Mouse (Mus musculus) kidney, adult 18-20 months (tissue): ENCODE data around the gene Phlpp1.

ENCODE experiments used
- DNase-seq: peaks from one replicate; pipeline ENCODE4 v3.0.0; 2021

Gene Phlpp1

DNA sequence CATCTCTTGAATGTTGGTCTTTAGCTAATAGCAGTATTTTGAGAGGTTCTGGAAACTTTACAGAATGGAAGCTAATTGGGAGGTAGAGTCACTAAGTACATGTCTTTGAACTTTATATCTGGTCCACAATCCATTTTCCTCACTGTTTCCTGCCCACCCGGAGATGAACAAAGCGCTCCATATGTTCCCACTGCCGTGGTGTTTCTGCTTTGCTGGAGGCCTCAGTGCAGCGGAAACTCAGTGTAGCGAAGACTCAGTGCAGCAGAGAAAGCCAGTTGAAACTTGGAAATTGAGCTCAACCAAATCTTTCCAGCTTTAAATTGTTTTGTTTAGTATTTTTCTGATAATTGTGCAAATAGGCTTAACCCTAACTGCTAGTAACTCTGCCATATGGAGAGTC is 26.4 kb downstream of the Phlpp1 start:
- DNase-seq, result no peak

DNA sequence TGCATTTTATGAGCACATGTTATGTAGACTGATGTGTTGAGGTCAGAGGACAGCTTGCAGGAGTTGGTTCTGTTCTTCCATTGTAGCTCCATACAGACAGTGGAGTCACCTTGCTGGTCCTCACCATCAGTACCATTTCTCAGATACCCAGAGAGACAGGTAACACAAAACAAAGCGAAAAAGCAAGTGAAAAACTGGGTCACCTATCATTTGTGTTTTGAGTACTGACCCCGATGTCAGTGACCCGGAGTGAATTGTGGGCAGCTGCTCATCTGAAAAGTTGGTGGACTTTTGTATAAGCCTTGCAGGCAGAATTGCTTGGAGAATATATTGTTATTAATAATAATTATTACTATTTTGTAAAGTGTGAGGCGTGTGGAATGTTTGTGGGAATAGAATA is 27.6 kb downstream of the Phlpp1 start:
- DNase-seq, result no peak

DNA sequence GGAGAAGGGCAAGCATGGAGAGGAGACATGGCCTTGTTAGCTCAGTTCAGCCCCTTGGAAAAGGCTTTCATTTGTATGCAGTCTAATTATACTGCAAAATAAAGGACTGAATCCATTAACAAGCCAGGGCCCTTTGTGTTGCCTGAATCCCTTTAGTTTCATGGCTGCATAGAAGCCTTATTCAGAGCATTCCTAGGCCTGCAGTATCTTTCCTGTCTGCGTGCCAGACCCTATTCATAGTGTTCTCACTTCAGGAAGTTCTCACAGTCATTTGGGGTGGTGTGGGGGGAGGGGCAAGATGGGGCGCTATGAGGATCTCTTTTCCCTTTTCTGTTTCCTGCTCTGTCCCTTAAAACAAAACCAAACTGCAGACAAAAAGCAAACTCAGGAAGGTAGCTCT is 28.1 kb downstream of the Phlpp1 start:
- DNase-seq, result peak; percentile 53

DNA sequence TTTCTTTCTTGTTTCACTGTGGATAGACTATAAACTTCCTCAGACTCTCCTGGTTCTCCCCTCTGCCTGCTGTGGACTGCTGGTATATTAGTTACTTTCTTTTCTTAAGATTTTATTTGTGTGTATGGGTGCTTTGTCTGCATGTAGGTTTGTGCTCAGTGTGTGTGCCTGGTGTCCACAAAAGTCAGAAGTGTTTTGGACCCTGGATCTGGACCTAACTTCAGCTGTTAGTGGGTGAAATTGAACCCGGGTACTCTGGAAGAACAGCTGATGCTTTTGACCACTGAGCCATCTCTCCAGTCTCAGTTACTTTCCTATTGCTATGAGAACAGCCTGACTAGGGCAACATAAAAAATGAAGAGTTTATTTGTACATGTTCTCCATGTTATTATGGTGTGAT is 29.5 kb downstream of the Phlpp1 start:
- no peak for DNase-seq

DNA sequence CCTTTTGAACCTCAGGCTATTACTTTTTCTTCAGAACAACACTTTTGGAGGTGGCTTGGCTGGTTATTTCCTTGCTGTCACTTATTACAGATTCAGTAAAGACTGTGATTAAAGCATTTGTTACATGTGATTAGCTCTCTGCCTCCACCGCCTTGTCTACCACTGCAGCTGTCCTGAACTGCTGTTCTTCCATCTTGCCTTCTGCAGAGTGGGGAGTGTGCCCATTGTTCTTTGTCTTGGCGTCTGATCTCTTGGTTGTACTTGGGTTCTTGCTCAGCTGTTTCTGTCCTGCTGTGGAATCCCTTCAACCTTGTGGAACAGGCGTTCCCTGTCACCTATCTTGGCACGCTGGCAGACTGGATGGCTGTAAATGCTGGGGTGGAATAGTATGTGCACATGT is 30.4 kb downstream of the Phlpp1 start:
- DNase-seq, result no peak

DNA sequence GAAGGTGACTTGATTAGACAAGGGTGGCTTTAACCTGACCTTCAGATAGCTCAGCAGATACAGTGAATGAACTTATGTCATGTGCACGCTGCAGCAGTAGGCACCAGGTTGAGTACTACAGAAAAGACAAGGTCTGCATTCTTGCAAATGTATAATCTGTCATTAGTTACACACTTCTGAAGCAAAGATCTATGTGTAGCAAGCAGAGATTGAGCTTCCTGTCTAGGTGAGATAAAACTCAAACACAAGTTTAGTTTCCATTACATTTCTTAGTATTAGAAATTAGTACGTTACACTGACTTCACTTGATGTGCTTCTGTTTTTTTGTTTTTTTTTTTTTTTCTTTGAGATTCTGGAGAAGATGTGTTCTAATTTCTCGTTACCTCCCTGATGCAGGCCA is 32.4 kb downstream of the Phlpp1 start:
- DNase-seq, result no peak

DNA sequence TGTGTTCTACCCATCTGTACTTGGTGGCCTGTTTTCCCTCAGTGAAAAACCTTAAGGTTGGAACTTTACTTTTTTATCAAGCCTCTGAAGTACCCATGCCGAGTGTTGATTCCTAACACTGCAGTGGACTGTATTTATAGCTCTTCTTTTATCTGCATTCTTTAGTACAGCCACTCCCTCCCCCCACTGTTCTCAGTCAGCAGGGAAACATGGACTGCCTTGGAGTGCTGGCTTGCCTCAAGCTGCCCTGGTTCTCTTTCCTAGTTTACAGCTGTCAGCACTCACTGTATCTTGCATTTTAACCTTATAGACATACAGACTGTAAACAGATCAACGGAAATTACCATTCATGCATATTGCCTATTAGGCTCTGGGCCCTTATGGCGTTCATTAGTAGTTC is 32.8 kb downstream of the Phlpp1 start:
- DNase-seq, result no peak

DNA sequence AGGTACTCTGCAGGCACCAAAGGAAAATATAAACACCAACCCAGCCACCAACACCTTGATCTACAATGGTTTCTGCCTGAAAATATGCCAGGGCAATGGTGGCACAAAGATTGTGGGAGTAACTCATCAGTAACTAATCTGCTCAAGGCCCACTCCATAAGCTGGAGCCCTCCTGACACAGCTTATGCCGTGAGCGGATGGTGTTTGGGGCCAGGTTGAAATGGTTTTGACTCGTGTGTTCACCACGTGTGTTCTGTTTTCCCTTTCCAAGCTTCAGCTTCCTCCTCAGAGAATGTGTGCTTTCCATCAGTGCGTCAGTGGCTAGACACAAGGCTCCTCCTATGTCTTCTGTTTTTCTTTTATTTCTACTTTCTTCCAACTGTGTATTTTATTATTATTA is 37.0 kb downstream of the Phlpp1 start:
- no peak for DNase-seq

DNA sequence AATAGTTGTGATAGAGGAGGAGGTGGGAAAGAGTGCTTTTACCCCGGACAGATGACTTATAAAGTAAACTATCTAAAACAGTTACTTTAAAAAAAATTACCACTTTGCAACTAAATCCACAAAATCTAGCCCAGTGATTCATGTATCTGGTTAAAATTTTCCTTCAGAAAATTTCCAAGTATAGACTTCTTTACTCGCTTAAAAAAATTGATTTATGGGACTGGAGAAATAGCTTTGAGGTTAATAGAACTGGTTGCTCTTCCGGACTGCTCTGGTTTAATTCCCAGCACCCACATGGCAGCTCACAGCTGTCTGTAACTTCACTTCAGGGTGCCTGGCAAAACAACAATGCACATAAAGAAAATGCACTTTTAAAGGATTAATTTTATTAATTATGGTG is 38.9 kb downstream of the Phlpp1 start:
- no peak for DNase-seq

DNA sequence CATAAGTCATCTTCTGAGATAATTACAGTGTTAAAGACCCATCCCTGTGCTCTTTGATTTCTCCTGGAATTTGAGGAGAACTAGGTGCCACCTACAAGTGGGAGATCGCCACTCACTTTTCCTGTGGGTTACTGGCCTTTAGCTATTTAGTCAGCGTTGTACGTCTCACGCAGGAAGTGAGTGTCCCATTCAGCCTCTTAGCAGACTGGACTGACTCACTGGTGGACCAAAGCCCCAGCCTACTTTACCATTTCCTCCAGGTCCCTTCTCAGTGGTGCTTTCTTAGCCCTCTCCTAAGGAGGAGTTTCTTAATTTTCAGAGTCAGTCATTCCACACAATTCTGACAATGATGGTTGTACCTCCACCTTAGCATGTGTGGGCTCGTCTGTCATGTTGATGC is 39.6 kb downstream of the Phlpp1 start:
- DNase-seq, result no peak

DNA sequence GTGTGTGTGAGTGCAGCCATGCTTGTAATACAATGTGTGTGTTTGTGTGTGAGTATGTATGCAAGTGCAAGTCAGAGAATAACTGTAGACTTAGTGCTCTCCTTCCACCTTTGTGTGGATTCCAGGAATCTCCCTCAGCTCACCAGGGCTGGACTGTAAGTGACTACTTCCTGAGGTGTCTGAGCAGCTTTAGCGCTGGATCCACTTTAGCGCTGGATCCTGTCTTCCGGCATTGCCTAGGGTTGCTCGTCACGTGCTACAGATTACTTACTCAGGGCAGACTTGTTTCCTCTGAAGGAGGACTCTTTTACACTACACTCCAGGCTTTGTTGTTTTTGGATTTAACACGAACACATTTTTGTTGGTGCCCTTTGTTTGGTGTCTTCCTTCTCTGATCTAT is 48.9 kb downstream of the Phlpp1 start:
- DNase-seq, result no peak

DNA sequence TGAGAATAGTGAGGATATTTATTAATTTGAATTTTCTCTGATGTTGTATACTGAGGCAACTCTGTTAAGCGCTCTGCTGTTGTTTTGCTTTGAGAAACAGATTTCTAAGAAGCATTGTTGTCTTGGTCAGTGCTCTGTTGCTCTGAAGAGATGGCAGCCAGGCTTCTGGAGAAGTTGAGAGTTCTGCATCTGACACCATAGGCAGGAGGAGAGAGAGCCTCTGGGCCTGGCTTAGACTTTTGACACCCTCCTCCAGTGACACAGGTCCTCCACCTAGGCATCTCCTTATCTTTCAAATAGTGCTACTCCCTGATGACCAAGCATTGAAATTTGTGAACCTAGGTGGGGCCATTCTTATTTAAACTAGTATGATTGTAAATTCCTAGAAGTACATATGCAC is 49.8 kb downstream of the Phlpp1 start:
- DNase-seq, result no peak

DNA sequence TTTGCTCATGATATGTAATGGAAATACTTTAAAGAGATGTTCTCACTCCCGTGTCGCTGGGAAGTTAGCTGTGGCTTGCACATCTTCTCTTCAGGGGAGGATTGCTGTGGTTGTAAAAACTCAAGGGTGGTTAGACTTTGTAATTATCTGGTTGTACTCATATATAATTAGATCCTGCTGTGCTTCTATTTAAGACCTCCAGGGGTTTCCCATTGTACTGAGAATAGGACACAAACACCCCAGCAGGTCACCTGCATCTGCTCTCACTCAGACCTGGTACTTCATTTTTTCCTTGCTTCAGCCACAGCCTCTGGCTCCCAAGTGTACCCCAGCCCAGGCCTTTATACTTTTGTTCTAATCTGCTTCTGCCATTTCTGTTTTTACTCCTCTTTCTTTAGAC is 50.4 kb downstream of the Phlpp1 start:
- DNase-seq, result no peak

DNA sequence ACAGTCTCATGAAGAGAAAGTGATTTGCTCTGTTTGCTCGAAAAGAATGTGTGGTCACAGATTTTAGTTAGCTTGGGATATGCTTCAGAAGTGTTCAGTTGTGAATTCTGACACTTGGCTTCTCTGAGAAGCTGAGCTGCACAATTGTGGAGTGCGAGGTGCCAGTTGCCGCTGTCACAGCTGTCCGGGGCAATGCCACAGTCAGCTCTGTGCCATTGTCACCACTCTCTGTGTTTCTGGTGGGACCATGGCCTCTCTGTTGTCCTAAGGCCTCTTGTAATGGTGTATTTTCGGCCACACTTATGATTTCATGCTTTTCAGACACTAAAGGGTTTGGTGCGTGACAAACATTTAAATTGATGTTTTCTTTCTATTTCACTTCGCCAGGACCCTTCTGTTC is 55.1 kb downstream of the Phlpp1 start:
- DNase-seq, result no peak

DNA sequence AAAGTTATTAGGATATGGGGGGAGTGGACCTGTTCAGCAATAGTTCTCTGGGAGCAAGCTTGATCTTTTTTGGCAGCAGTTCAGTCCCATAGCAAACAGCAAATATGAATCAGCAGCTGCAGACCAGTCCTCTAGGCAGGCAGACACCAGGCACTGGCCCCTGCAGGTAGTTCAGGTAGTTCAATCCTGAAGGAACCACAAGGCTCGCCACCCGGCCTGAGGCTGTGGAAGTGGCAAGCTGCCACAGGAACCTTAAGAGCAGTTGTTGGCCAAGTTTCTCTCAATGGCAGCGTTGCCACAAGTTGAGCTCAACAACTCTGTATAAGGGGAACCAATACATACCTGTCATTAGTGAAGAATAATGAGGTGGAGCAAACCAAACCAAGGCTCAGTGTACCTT is 58.8 kb downstream of the Phlpp1 start:
- peak; percentile 37 for DNase-seq

DNA sequence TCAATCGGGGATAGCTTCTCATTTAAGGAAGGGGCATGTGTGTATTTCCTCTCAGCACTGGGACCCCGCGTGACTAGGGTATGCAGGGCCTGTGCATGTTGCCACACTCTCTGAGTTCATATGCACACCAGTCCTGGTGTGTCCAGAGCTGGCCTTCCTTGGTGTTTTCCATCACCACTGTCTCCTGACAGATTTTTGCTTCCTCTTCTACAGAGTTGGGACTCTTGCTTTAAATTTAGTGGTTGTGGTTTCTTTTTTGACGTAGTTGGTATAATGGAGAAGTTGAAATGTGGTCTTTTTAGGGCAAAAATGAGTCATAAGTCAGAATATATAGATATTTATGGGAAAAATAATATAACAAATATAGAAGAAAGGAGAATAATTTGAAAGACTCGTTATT is 59.8 kb downstream of the Phlpp1 start:
- no peak for DNase-seq

DNA sequence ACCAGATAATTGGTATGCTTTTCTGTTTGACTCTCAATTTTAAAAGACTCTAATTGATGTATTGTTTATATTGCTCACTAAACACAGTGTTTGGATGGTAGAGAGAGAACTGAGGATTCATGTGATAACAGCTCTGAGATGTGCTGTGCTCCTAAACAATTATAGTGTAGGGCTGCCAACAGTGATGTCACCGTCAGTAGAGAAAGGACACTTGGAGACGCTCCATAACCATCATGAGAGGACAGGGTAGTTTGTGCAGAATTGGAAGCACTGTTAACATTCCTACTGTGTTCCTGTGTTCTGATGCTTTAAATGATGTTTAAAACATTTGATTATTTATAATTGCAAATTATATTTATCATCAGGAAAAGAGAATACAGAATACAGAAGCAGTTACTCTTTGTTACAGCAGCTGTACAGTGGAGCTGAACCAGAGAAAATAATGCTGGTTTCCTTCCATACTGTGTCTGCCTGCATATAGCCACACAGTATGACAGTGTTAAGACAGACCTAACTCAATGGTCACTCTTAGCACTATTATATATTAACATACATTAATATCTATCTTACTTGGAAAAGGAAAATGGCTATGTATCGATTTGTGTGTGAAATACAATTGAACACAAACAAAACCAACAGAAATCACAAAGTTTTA is 60.4 kb downstream of the Phlpp1 start:
- no peak for DNase-seq

DNA sequence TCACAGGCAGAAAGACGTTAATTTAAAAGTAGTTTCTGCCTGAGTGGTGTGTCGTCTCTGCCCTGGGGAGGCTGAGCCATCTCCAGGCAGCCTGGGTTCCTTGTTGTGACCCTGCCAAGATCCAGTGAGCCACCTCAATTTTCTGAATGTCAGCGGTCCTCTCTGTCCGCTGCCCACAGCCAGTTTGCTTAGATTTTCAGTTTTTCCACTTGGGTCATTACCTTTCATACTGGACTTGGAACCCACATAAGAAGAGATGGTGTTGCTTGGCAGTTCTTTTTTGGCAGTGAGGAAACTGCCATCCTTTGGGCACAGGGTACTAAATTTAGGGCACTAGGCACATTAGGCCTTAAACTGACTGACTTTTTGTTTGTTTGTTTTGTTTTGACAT is 60.9 kb downstream of the Phlpp1 start:
- DNase-seq, result peak; percentile 32

DNA sequence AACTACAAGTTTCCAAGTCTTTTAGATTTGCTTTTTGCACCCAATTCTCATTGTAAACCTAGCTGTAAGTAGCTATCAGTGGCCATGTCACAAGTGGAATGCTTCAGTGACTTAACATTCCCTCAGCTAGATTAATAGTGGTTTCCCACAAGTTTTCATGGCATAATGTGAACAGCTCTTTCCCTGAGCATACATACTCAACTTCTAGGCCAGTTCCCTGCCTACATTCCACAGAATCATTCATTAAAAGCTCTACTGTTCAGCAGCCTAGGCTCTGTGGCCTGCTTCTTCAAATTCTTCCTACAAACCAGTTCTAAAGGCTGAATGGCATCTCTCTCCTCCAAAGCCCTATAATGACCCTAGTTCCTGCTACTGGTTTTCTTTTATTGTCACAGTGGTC is 65.4 kb downstream of the Phlpp1 start:
- no peak for DNase-seq

DNA sequence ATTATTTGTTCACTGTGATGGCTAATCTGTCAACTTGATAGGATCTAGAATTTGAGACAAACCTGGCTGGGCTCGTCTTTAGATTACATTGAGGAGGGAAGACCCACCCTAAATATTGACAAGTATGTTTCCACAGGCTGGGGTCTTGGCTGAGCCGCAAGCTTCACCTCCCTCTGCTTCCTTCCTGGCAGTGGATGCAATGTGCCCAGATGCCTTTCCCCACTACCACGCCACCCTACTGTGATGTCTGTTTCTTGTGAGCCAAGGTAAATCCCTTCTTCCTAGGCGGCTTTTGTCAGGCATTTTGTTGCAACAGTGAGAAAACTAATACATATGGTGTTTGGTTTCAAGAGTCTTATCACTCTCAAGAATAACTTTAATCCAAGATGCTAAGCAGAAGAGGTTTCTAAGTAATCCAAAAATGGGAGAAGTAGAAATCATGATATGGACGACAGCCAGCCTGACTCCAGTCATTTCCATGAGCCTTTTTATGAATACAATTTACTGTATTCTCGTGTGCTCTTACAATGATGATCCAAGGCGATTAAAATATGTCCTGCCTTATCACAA is 68.6 kb downstream of the Phlpp1 start:
- no peak for DNase-seq

DNA sequence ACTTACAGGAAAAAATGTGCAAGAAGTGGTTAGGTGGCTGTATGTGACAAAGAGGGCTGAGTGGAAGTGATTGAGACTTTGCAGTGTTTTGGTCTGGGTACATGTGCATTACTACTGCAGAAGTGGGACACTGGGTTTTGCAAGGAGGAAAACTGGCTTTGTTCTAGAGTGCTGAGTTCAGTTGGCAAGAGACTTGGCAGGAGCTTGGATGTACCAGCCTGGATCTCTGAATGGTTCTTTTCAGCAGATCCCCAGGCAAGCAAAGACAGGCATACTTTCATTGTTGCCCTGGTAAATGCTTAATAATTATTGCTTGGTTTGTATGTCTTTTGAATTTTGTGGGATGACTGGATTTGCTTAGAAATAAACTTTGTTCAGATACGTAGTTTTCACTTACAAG is 69.5 kb downstream of the Phlpp1 start:
- DNase-seq, result no peak

DNA sequence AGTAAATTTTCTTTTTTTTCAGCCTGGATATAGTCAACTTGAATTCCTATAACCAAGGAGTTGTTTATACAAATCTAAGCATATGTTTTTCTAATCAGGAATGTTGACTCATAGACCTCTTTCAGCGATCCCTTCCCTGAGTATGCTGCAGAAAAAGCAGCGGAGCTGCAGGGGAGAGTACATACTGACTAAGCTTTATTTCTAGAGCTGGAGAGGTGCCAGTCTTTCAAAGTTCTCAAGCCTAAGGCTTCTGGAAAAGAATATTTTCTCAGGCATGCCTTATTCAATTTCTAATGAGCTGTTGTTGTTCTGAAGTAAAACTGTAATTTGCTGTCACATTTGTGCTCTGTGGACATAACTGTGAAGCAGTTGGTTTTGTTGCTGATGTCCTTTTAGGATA is 70.6 kb downstream of the Phlpp1 start:
- DNase-seq, result no peak

DNA sequence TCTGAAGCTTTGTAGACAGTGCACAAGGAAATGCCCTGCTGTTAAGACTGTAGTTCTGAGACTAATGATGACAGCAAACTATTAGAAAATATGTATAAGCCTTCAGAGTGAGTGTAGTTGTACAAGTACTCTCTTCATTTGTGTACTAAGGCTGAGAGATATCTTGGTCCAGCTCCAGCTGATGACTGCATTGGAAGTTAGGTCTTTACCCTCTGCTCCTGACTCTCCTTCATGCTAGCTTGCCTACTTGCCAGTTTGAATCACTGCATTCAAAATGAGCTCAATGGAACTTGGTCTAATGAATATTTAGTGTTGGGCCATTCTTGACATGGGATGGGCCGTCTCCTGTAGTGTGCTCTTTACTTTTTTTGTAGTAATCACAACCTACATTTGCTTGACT is 71.8 kb downstream of the Phlpp1 start:
- no peak for DNase-seq

DNA sequence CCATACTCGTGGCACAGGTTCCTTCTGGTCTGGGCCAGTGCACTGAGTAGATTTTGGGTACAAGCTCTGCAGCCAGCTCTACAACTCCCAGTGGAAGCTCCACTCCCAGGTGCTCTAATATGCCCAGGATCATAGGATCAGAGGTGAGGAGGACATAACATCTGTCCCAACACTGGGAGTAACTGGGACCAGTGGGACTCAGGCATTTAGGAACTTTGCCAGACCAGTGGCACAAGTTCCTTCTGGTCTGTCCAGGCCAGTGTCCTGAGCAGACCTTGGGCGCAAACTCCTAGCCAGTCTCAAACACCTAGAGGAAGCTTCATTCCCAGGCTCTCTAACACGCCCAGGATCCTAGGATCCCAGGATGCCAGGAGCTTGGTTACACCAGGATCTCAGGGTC is 72.7 kb downstream of the Phlpp1 start:
- no peak for DNase-seq

DNA sequence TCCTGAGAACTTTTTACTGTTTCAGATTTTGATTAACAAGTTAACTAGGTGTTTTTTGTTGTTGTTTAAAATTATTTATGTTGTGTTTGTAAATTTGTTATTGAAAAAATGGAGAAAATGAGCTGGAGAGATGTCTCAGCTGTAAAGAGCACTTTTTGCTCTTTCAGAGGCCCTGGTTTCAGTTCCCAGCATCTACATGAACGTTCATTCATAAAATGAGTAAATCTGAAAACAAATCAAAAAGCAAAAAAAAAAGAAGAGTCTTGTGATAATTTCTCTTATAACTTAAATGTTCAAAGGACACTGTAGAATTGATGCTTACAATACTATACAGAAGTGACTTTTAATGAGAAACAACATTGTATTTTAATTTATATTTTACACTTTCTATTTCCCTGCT is 82.5 kb downstream of the Phlpp1 start:
- no peak for DNase-seq

DNA sequence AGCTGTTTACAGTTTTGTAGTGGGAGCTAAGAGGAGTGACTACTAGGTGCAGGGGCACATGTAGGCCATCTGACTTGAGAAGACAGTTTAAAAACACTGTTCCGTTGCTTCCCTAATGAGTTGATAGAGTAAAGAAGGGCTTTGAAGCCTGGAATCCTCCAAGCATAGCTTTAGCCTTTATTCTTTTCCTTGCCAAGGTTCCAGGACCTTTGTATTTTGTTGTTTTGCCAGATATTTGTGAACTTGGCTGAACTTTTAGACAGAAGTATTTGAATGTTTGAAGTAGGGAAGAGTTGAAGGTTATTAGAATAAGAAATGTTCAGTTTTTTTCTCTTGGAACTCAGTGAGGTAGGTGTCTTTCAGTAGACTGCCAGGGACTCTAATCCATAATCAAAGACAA is 85.6 kb downstream of the Phlpp1 start:
- DNase-seq, result no peak
